Comparison of ENCODE assay signal across 8 mouse cellular contexts in genomic region chr9:103111621-103112470, GRCm38 (mm10). TPM values are rescaled to one million over a fixed set of nuclear protein-coding genes. Genes with fewer than 3 reads are reported as not detected.
A peak's percentile ranks its signal among the peaks of the same experiment; 100 is the strongest.
DNase-seq lines count a peak whose midpoint lies in the region; ATAC-seq and TF ChIP-seq lines count a peak whose summit lies in the region.

TSS of gene Rab6b (plus strand) at chr9:103111787.

- peaks cover 2% of the 10 kb centered on the region for H3K9me3 ChIP-seq in CH12.LX (replicated peaks; ENCODE audit: low read length)
- H3K9me3 ChIP-seq in embryonic facial prominence, embryonic 13.5 days, result no peaks in the 10 kb centered on the region
- H3K9me3 ChIP-seq in heart, postnatal 0 days (replicated peaks; ENCODE audit: control insufficient read depth, low read length), result no peaks in the 10 kb centered on the region
- H3K9me3 ChIP-seq in lung, postnatal 0 days (ENCODE audit: low read length), result no peaks in the 10 kb centered on the region

- TF ChIP-seq RAD21 in CH12.LX (IDR thresholded peaks at IDR 0.05; ENCODE audit: low read depth, low read length), result no peak

- no peak for TF ChIP-seq EP300 in CH12.LX (IDR thresholded peaks at IDR 0.05; ENCODE audit: low read length)
- TF ChIP-seq EP300 in heart, postnatal 0 days (IDR thresholded peaks at IDR 0.05; ENCODE audit: low read depth), result no peak
- TF ChIP-seq EP300 in lung, postnatal 0 days (IDR thresholded peaks at IDR 0.05), result no peak

- no peak within 1 kb of the TSS for H3K27ac ChIP-seq in CH12.LX (ENCODE audit: insufficient read depth, low read depth)
- H3K27ac ChIP-seq in embryonic facial prominence, embryonic 13.5 days, result no peak within 1 kb of the TSS
- H3K27ac ChIP-seq in heart, postnatal 0 days (ENCODE audit: low read depth), result no peak within 1 kb of the TSS
- H3K27ac ChIP-seq in lung, postnatal 0 days (ENCODE audit: low read length), result peak within 1 kb of the TSS; percentile 34

- no peaks in the 10 kb centered on the region for H3K36me3 ChIP-seq in CH12.LX (replicated peaks in 1 of 2; ENCODE audit: control insufficient read depth in 1 of 2, insufficient read depth in 1 of 2, low read length in 1 of 2)
- H3K36me3 ChIP-seq in embryonic facial prominence, embryonic 13.5 days, result no peaks in the 10 kb centered on the region
- no peaks in the 10 kb centered on the region for H3K36me3 ChIP-seq in heart, postnatal 0 days (replicated peaks; ENCODE audit: control insufficient read depth, insufficient read depth, low read length)
- H3K36me3 ChIP-seq in lung, postnatal 0 days (ENCODE audit: insufficient read depth, low read length), result no peaks in the 10 kb centered on the region

- H3K4me3 ChIP-seq in CH12.LX (replicated peaks in 1 of 3; ENCODE audit: low read depth in 2 of 3, low read length in 2 of 3, poor library complexity in 1 of 3), result peak within 1 kb of the TSS in 2 of 3 experiments; percentile 36 to 54
- peak within 1 kb of the TSS; percentile 71 for H3K4me3 ChIP-seq in embryonic facial prominence, embryonic 13.5 days
- H3K4me3 ChIP-seq in heart, postnatal 0 days (ENCODE audit: low read depth, low read length), result peak within 1 kb of the TSS; percentile 63
- peak within 1 kb of the TSS; percentile 63 for H3K4me3 ChIP-seq in lung, postnatal 0 days (ENCODE audit: low read depth, low read length)

- dilution Hi-C loops in CH12.LX (cut with MboI; ENCODE audit: extremely low pct_ligation_motif_present, extremely low pct_unique_long_range_greater_than_20kb, low sequenced_read_pairs), result no loop called here

- no peak for TF ChIP-seq CTCF in CH12.LX (conservative IDR thresholded peaks at IDR 0.05 in 1 of 2, IDR thresholded peaks at IDR 0.05 in 1 of 2; ENCODE audit: low read depth in 2 of 2, low read length in 2 of 2)
- TF ChIP-seq CTCF in heart, postnatal 0 days (IDR thresholded peaks at IDR 0.05; ENCODE audit: low read depth), result no peak
- TF ChIP-seq CTCF in lung, postnatal 0 days (IDR thresholded peaks at IDR 0.05), result no peak

- under 1% methylated on average over 51 of the region's 81 CpGs for WGBS in embryonic facial prominence, embryonic 13.5 days
- WGBS in heart, postnatal 0 days, result under 1% methylated on average over 52 of the region's 81 CpGs
- WGBS in lung, postnatal 0 days, result 1% methylated on average over 36 of the region's 81 CpGs

- H3K27me3 ChIP-seq in CH12.LX (replicated peaks), result peaks cover 33% of the 10 kb centered on the region
- H3K27me3 ChIP-seq in embryonic facial prominence, embryonic 13.5 days, result peaks cover 54% of the 10 kb centered on the region
- peaks cover 42% of the 10 kb centered on the region for H3K27me3 ChIP-seq in heart, postnatal 0 days (ENCODE audit: control insufficient read depth, insufficient read depth, low read length)
- peaks cover 13% of the 10 kb centered on the region; the same call in 1 of the 2 replicates for H3K27me3 ChIP-seq in lung, postnatal 0 days (replicated peaks; ENCODE audit: insufficient read depth, low read length)

- no peak for TF ChIP-seq POLR2A in CH12.LX (IDR thresholded peaks at IDR 0.05; ENCODE audit: low read depth, low read length)

- no peak for DNase-seq in CH12.LX (ENCODE audit: extremely low read depth)
- DNase-seq in adrenal gland, postnatal 14 days, result peak; percentile 61
- DNase-seq in heart, postnatal 0 days (ENCODE audit: low spot score), result no peak
- DNase-seq in layer of hippocampus, postnatal 14 days (ENCODE audit: low spot score in 2 of 2), result peak; percentile 76 to 79
- peak; percentile 74 for DNase-seq in lung, postnatal 0 days (ENCODE audit: low spot score)
- DNase-seq in right cerebral cortex, adult 18-20 months, result peak; percentile 86
- no peak for DNase-seq in spleen, adult 18-20 months

- H3K4me1 ChIP-seq in CH12.LX (ENCODE audit: control insufficient read depth in 1 of 2, insufficient read depth in 2 of 2), result no peaks in the 10 kb centered on the region
- H3K4me1 ChIP-seq in embryonic facial prominence, embryonic 13.5 days, result peaks cover 26% of the 10 kb centered on the region
- H3K4me1 ChIP-seq in heart, postnatal 0 days (ENCODE audit: control insufficient read depth, insufficient read depth), result peaks cover 5% of the 10 kb centered on the region; the same call in 1 of the 2 replicates
- H3K4me1 ChIP-seq in lung, postnatal 0 days (ENCODE audit: insufficient read depth, low read depth, low read length), result peaks cover 21% of the 10 kb centered on the region

- no peaks in the 10 kb centered on the region for H3K79me2 ChIP-seq in CH12.LX (replicated peaks; ENCODE audit: control insufficient read depth, extremely low read depth, insufficient read depth, poor library complexity, severe bottlenecking)

- in situ Hi-C loops in CH12.LX (cut with MboI; ENCODE audit: low pct_ligation_motif_present, low pct_unique_long_range_greater_than_20kb, low sequenced_read_pairs), result no loop called here

- ATAC-seq in embryonic facial prominence, embryonic 13.5 days (ENCODE audit: insufficient number of reproducible peaks, insufficient read depth, low FRiP score, low TSS enrichment, low read depth), result peak; percentile 40; the same call in 1 of the 2 replicates
- ATAC-seq in heart, postnatal 0 days (ENCODE audit: insufficient read depth, low read depth), result peak; percentile 57
- peak; percentile 57 for ATAC-seq in lung, postnatal 0 days

- peak within 1 kb of the TSS; percentile 69 for H3K4me2 ChIP-seq in CH12.LX (ENCODE audit: insufficient read depth, low read depth, poor library complexity, severe bottlenecking)
- peak within 1 kb of the TSS; percentile 88 for H3K4me2 ChIP-seq in embryonic facial prominence, embryonic 13.5 days
- peak within 1 kb of the TSS; percentile 88 for H3K4me2 ChIP-seq in heart, postnatal 0 days (ENCODE audit: low read depth, low read length)
- peak within 1 kb of the TSS; percentile 94 for H3K4me2 ChIP-seq in lung, postnatal 0 days (replicated peaks; ENCODE audit: low read depth, low read length)

- no peak within 1 kb of the TSS for H3K9ac ChIP-seq in CH12.LX (ENCODE audit: insufficient read depth, low read depth)
- H3K9ac ChIP-seq in embryonic facial prominence, embryonic 13.5 days, result peak within 1 kb of the TSS; percentile 79
- H3K9ac ChIP-seq in heart, postnatal 0 days (replicated peaks; ENCODE audit: low read depth, low read length), result peak within 1 kb of the TSS; percentile 53
- H3K9ac ChIP-seq in lung, postnatal 0 days (replicated peaks; ENCODE audit: low read depth), result peak within 1 kb of the TSS; percentile 54

TF ChIP-seq in CH12.LX, 34 proteins besides CTCF, POLR2A, EP300 and RAD21:
- peak; percentile 78 for TF ChIP-seq NRF1 (IDR thresholded peaks at IDR 0.05; ENCODE audit: low read depth, low read length)
- no peak for TF ChIP-seq JUND (conservative IDR thresholded peaks at IDR 0.05; ENCODE audit: low read depth, low read length)

RNA-seq across cellular contexts. Expression of gene Rab6b, which starts in this region (rescaled TPM):
- 0.04 TPM in 1 of 2 replicates, not detected in the other for total RNA-seq in CH12.LX (2012; rRNA removed)
- total RNA-seq in CH12.LX (2014; rRNA removed), result not detected in 2 replicates
- polyA plus RNA-seq in CH12.LX (2012; ENCODE audit: insufficient read length, low read depth), result 0.11 and 0.19 TPM in 2 replicates
- total RNA-seq in adrenal gland, postnatal 14 days (2021), result 3.1 and 9.2 TPM in 2 replicates
- 7.7 and 8.1 TPM in 2 replicates for polyA plus RNA-seq in embryonic facial prominence, embryonic 13.5 days (2015; fragmentation: Nextera tagmentation; extraction: Ambion mirVana)
- 1.7 and 1.9 TPM in 2 replicates for total RNA-seq in heart, postnatal 0 days (2014; rRNA removed; ENCODE audit: low replicate concordance)
- 1.9 and 2.1 TPM in 2 replicates for polyA plus RNA-seq in heart, postnatal 0 days (2015; fragmentation: Nextera tagmentation; extraction: Ambion mirVana)
- total RNA-seq in layer of hippocampus, postnatal 14 days (2021), result 100 to 1,000 TPM; 560 to 568 TPM
- 6.8 and 7.3 TPM in 2 replicates for polyA plus RNA-seq in lung, postnatal 0 days (2015; fragmentation: Nextera tagmentation; extraction: Ambion mirVana)

Comparison
In these comparisons a context has a peak if more than half of its experiments do, and no peak if none do; other contexts are left out.
1. RNA of gene Rab6b (total RNA-seq): 560 to 568 TPM in layer of hippocampus, postnatal 14 days; 3.1 to 9.2 TPM in adrenal gland, postnatal 14 days, 1.7 to 1.9 TPM in heart, postnatal 0 days and 0.04 TPM in CH12.LX; every median in the first group is over 10 times any median in the second.
2. DNase-seq: peak in adrenal gland, postnatal 14 days (single experiment), layer of hippocampus, postnatal 14 days (2 of 2), lung, postnatal 0 days (single experiment) and right cerebral cortex, adult 18-20 months (single experiment); none in CH12.LX (single experiment), heart, postnatal 0 days (single experiment) and spleen, adult 18-20 months (0 of 2).
3. Peak in every context shown above with its lines, with median percentiles within 50 percentile points of each other: H3K4me2 ChIP-seq, H3K4me3 ChIP-seq and ATAC-seq.